Mouse (Mus musculus): Measurements from ENCODE around the gene Rerg. TPM values are rescaled to one million over a fixed set of nuclear protein-coding genes. Genes with fewer than 3 reads are reported as not detected.

The Rerg gene
- total and polyA plus RNA-seq, 3 experiments = 0.05 TPM; not detected in 2

DNA sequence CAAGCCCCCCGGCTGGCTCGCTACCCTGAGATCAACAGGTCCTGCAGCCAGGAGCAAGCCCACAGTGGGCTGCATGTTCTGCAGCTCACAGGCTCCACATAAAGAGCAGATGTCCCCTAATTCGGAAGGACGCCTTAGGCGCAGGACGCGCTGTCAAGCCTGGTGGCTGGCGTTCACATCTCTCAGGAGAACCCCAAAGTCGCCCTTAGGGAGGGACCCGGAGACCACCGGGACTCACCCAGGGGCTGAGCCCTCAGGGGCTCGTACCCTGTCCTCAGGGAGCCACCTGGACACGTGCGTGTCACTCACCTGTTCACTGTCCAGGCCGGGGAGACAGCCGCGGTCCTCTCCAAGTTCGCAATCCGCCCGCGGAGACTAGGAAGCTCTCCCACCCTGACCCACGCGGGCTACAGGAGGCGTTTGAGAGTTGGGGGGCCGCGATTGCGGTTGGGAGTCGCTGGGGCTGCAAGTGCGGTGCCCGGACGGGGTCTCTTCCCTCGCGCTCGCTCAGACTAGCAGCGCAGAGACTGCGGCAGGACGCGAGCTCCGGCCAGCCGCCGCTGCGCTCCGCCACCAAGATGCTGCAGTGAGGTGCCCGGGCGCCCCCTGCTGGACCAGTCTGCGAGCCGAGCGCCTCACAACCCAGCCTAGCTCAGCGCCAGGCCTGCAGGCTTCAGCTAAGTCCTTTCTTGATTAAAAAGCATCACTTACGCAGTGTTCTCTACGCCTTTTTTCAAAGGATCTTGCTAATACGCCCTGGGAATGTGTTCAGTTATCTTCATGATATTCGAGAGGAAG lies 927 bp downstream of the Rerg start:
- TF ChIP-seq GATA1 (IDR thresholded peaks at IDR 0.05; ENCODE audit: borderline replicate concordance, low read length) = no peak
- TF ChIP-seq GATA2 (IDR thresholded peaks at IDR 0.05; ENCODE audit: borderline replicate concordance, low read depth, low read length) = no peak
- TF ChIP-seq CTCF (IDR thresholded peaks at IDR 0.05; ENCODE audit: low read depth, low read length) = no peak
- TF ChIP-seq TAL1 (conservative IDR thresholded peaks at IDR 0.05; ENCODE audit: low read depth, low read length) = no peak
- TF ChIP-seq POLR2AphosphoS5 (IDR thresholded peaks at IDR 0.05; ENCODE audit: insufficient replicate concordance, low read depth, low read length) = no peak
- Histone ChIP-seq H3K27me3 (ENCODE audit: insufficient read depth, low read length) (no peaks in the 10 kb centered on the region), H3K36me3 (replicated peaks) (no peaks in the 10 kb centered on the region), H3K4me3 (ENCODE audit: low read depth, low read length) (no peak overlapping the region; the same call in 1 of the 2 replicates), H3K4me1 (ENCODE audit: insufficient read depth, low read depth, low read length) (no peaks in the 10 kb centered on the region), H3K9me3 (replicated peaks) (peaks cover 66% of the 10 kb centered on the region)
- DNase-seq (ENCODE audit: low spot score) = no peak
- no peak for ATAC-seq (ENCODE audit: extremely low read depth, insufficient number of reproducible peaks, low FRiP score, poor library complexity, severe bottlenecking)

DNA sequence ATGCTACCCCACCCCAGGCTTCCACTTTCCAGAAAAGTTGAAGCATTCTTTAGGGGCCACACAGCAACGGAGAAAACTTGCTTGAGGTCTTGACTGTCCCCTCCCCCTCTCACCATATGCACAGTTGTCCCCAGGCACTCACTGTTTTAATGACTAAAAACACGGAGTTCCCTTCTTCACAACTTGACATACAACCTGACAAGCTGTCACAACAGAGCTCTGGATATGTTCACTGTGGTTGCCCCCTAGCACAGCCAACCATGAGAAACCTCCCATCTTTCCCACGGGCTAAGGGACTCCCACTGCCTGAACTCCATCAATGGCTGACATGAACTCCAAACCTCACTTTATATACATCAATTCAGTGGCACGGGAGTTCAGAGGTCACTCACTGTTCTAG lies 3.5 kb downstream of the Rerg start:
- H3K4me1 ChIP-seq (ENCODE audit: insufficient read depth, low read depth, low read length) = no peaks in the 10 kb centered on the region
- H3K4me3 ChIP-seq (ENCODE audit: low read depth, low read length) = no peak overlapping the region
- H3K9me3 ChIP-seq (replicated peaks) = peaks cover 68% of the 10 kb centered on the region
- H3K36me3 ChIP-seq (replicated peaks) = no peaks in the 10 kb centered on the region
- DNase-seq (ENCODE audit: low spot score) = no peak
- no peaks in the 10 kb centered on the region for H3K27me3 ChIP-seq (ENCODE audit: insufficient read depth, low read length)
- no peak for ATAC-seq (ENCODE audit: extremely low read depth, insufficient number of reproducible peaks, low FRiP score, poor library complexity, severe bottlenecking)
- TF ChIP-seq GATA2 (IDR thresholded peaks at IDR 0.05; ENCODE audit: borderline replicate concordance, low read depth, low read length) (no peak), TAL1 (conservative IDR thresholded peaks at IDR 0.05; ENCODE audit: low read depth, low read length) (no peak), GATA1 (IDR thresholded peaks at IDR 0.05; ENCODE audit: borderline replicate concordance, low read length) (no peak), CTCF (IDR thresholded peaks at IDR 0.05; ENCODE audit: low read depth, low read length) (no peak), POLR2AphosphoS5 (IDR thresholded peaks at IDR 0.05; ENCODE audit: insufficient replicate concordance, low read depth, low read length) (no peak)

DNA sequence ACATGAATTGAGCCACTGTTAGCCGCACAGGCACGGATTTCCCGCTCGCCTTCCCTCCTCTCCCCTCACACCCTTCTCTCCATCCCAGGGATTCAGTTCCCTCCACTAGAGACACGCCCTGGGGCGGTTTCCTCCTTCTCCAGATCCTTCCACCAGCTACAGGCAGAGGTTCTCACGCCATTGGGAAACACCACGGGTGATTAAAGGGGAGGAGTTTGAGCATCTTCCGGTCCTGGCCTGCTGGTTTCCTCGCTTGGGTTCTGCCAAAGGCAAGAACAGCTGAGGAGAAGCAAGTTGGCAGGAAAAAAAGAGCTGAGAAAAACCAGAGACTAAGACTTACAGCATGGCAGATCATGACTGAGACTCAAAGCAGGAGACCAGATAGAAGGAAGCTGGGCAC lies 6.7 kb downstream of the Rerg start:
- no peaks in the 10 kb centered on the region for H3K27me3 ChIP-seq (ENCODE audit: insufficient read depth, low read length)
- no peak overlapping the region for H3K4me3 ChIP-seq (ENCODE audit: low read depth, low read length)
- no peaks in the 10 kb centered on the region for H3K4me1 ChIP-seq (ENCODE audit: insufficient read depth, low read depth, low read length)
- no peak for ATAC-seq (ENCODE audit: extremely low read depth, insufficient number of reproducible peaks, low FRiP score, poor library complexity, severe bottlenecking)
- H3K9me3 ChIP-seq (replicated peaks) = peaks cover 64% of the 10 kb centered on the region
- H3K36me3 ChIP-seq (replicated peaks) = no peaks in the 10 kb centered on the region
- TF ChIP-seq CTCF (IDR thresholded peaks at IDR 0.05; ENCODE audit: low read depth, low read length) (no peak), GATA2 (IDR thresholded peaks at IDR 0.05; ENCODE audit: borderline replicate concordance, low read depth, low read length) (no peak), TAL1 (conservative IDR thresholded peaks at IDR 0.05; ENCODE audit: low read depth, low read length) (no peak), POLR2AphosphoS5 (IDR thresholded peaks at IDR 0.05; ENCODE audit: insufficient replicate concordance, low read depth, low read length) (no peak), GATA1 (IDR thresholded peaks at IDR 0.05; ENCODE audit: borderline replicate concordance, low read length) (no peak)
- no peak for DNase-seq (ENCODE audit: low spot score)

DNA sequence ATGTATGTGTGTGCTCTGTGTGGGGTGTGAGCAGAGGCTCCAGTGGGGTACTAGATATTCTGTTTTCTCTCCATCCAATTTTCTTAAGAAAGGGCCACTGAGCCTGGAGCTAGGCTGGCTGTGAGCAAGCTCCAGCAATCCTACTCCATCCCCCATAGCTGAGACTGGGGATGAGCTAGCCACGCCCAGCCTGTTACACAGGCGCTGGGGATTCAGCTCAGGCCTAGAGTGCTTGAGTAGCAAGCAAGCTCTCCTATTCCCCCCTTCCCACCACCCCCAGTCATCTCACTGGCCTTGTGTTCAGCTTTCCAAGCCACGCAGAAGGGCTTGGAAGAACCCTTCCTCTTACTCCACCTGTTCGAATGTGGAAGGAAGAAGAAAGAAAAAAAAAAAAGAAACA lies 7.2 kb downstream of the Rerg start:
- H3K4me1 ChIP-seq (ENCODE audit: insufficient read depth, low read depth, low read length) = no peaks in the 10 kb centered on the region
- TF ChIP-seq TAL1 (conservative IDR thresholded peaks at IDR 0.05; ENCODE audit: low read depth, low read length) (no peak), CTCF (IDR thresholded peaks at IDR 0.05; ENCODE audit: low read depth, low read length) (no peak)

DNA sequence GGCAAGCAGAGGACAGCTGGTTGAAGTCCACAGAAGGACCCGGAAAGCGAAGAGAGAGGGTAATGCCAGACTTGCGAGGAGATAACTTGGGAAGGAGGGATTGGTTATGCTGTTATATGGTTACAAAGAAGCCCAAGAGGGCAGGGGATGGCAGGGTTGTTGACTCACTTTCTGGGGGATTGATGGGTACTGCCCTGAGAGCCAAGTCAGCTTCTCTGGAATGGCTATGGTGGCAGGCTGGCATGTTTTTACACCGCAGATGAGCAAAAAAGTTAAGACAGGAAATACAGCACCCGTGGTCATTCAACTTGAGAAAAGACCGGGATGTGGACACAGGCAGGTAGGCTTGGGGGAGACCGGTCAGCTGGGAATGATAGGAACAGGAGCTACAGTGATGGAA lies 7.8 kb downstream of the Rerg start:
- H3K9me3 ChIP-seq (replicated peaks) = peaks cover 67% of the 10 kb centered on the region
- TF ChIP-seq GATA2 (IDR thresholded peaks at IDR 0.05; ENCODE audit: borderline replicate concordance, low read depth, low read length) (no peak), TAL1 (conservative IDR thresholded peaks at IDR 0.05; ENCODE audit: low read depth, low read length) (no peak), GATA1 (IDR thresholded peaks at IDR 0.05; ENCODE audit: borderline replicate concordance, low read length) (no peak), CTCF (IDR thresholded peaks at IDR 0.05; ENCODE audit: low read depth, low read length) (no peak)
- ATAC-seq (ENCODE audit: extremely low read depth, insufficient number of reproducible peaks, low FRiP score, poor library complexity, severe bottlenecking) (no peak), DNase-seq (ENCODE audit: low spot score) (no peak)
- no peaks in the 10 kb centered on the region for H3K4me1 ChIP-seq (ENCODE audit: insufficient read depth, low read depth, low read length)
- H3K27me3 ChIP-seq (ENCODE audit: insufficient read depth, low read length) = no peaks in the 10 kb centered on the region
- no peak overlapping the region for H3K4me3 ChIP-seq (ENCODE audit: low read depth, low read length)
- H3K36me3 ChIP-seq (replicated peaks) = no peaks in the 10 kb centered on the region

More for the DNA sequence above, 7.2 kb downstream of the Rerg start:
- H3K9me3 ChIP-seq (replicated peaks) = peaks cover 67% of the 10 kb centered on the region
- no peaks in the 10 kb centered on the region for H3K27me3 ChIP-seq (ENCODE audit: insufficient read depth, low read length)
- DNase-seq (ENCODE audit: low spot score) (no peak), ATAC-seq (ENCODE audit: extremely low read depth, insufficient number of reproducible peaks, low FRiP score, poor library complexity, severe bottlenecking) (no peak)
- H3K4me3 ChIP-seq (ENCODE audit: low read depth, low read length) = no peak overlapping the region
- H3K36me3 ChIP-seq (replicated peaks) = no peaks in the 10 kb centered on the region

DNA sequence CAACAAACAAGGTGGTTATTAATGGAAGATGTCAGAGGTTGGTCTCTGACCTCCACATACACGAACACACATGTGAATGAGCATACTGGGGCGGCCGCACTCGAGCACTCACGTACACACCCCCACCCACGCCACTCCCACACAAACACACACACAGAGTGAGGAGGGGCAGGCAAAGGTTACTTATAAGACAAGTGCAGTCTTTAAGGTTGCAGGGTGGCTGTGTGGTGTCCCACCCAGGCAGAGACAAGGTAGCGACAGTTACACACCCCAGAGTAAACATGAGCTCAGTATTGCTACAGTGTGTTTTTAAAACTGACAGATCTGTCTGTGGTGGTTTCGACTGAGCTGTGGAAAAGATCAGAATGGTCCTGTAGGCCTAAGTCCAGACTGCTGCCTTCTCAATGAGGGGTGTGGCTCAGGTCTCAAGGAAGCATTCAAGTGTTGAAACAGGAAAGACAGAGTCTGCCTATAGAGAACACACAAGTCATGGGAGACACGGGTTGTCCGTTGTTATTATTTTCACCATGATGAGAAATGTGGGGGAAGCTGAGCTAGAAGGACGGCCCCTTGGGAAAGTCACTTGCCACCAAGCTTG lies 8.7 kb downstream of the Rerg start:
- ATAC-seq (ENCODE audit: extremely low read depth, insufficient number of reproducible peaks, low FRiP score, poor library complexity, severe bottlenecking) (no peak), DNase-seq (ENCODE audit: low spot score) (no peak)
- Histone ChIP-seq H3K4me1 (ENCODE audit: insufficient read depth, low read depth, low read length) (no peaks in the 10 kb centered on the region), H3K4me3 (ENCODE audit: low read depth, low read length) (no peak overlapping the region), H3K9me3 (replicated peaks) (peaks cover 59% of the 10 kb centered on the region), H3K36me3 (replicated peaks) (no peaks in the 10 kb centered on the region), H3K27me3 (ENCODE audit: insufficient read depth, low read length) (no peaks in the 10 kb centered on the region)
- TF ChIP-seq TAL1 (conservative IDR thresholded peaks at IDR 0.05; ENCODE audit: low read depth, low read length) (no peak), GATA2 (IDR thresholded peaks at IDR 0.05; ENCODE audit: borderline replicate concordance, low read depth, low read length) (no peak), GATA1 (IDR thresholded peaks at IDR 0.05; ENCODE audit: borderline replicate concordance, low read length) (no peak)

All from G1E (cell line).